Comparison of ENCODE assay signal across 30 mouse cellular contexts in the genomic region with DNA sequence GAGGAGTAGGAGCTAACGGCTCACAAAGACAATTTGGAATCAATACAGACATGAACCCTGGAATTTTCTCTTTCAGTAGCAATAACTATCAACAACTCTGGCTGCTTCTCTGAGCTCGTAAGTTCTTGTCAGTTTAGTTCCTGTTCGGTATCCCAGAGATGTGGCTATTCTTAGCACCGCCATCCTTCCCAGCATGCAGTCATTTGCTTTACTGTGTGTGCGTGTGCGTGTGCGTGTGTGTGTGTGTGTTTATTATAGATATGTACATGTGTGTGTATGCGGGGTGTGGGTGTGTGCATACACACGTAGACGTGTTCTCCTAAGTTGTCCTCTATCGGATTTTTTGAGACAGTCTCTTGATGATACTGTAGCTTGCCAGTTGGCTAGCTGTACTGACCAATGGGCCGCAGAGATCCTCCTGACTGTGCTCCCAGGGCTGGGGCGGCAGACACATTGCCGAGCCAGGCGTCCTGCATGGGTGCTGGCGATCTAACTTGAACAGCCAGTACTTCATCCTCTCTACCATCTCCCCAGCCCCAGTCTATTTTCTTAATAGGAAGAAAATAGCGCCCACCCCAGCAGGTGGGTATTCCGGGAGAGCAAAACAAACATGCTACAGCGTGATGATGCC.
DNase-seq lines count a peak whose midpoint lies in the region; ATAC-seq and TF ChIP-seq lines count a peak whose summit lies in the region.
"Had no signal": no experiment of that assay in that cellular context is flagged by ENCODE, and none has a peak within 500 bp of the region (broad histone marks: within the 10 kb centered on the region; RNA-seq: fewer than 3 reads in every experiment).

No protein-coding gene starts in this region.

- H3K36me3 ChIP-seq in heart, embryonic 11.5 days (ENCODE audit: control insufficient read depth, insufficient read depth, low read length) = no peaks in the 10 kb centered on the region
- no peaks in the 10 kb centered on the region for H3K36me3 ChIP-seq in heart, embryonic 14.5 days (ENCODE audit: control insufficient read depth, insufficient read depth, low read length)
- H3K36me3 ChIP-seq in liver, embryonic 12.5 days = no peaks in the 10 kb centered on the region
- H3K36me3 ChIP-seq: embryonic facial prominence, embryonic 10.5 days; embryonic facial prominence, embryonic 15.5 days; intestine, embryonic 15.5 days; midbrain, embryonic 13.5 days; neural tube, embryonic 13.5 days had no signal

- H3K4me1 ChIP-seq in heart, embryonic 11.5 days (ENCODE audit: control insufficient read depth, insufficient read depth, low read length) = peaks cover 8% of the 10 kb centered on the region
- H3K4me1 ChIP-seq in cortical plate, adult 2 months (ENCODE audit: control insufficient read depth, insufficient read depth, low read length) = peaks cover 29% of the 10 kb centered on the region
- peaks cover 10 to 11% of the 10 kb centered on the region in 2 experiments for H3K4me1 ChIP-seq in heart, embryonic 14.5 days (ENCODE audit: control insufficient read depth in 2 of 2, insufficient read depth in 2 of 2, low read length in 2 of 2)
- peaks cover 4% of the 10 kb centered on the region; the same call in 1 of the 2 replicates for H3K4me1 ChIP-seq in liver, embryonic 12.5 days
- H3K4me1 ChIP-seq: embryonic facial prominence, embryonic 15.5 days; forebrain, embryonic 13.5 days; intestine, embryonic 15.5 days; midbrain, embryonic 13.5 days had no signal

- no peak for TF ChIP-seq CTCF in cortical plate, adult 2 months (IDR thresholded peaks at IDR 0.05; ENCODE audit: extremely low read depth, insufficient read depth, low read length)

- WGBS in heart, embryonic 11.5 days (ENCODE audit: insufficient replicate concordance) = 63% methylated on average over 19 of the region's 19 CpGs
- 49% methylated on average over 19 of the region's 19 CpGs for WGBS in heart, embryonic 14.5 days
- 71% methylated on average over 19 of the region's 19 CpGs for WGBS in liver, embryonic 12.5 days (ENCODE audit: insufficient replicate concordance)

- intact Hi-C loops in heart, postnatal 36 days (cut with DNase I) = no loop called here
- intact Hi-C loops in heart, postnatal 25 days (cut with DNase I) = no loop called here

- H3K4me2 ChIP-seq in heart, embryonic 11.5 days = peak overlapping the region; percentile 38
- H3K4me2 ChIP-seq in heart, embryonic 14.5 days (ENCODE audit: low read length) = peak overlapping the region; percentile 41
- no peak overlapping the region for H3K4me2 ChIP-seq in liver, embryonic 12.5 days
- H3K4me2 ChIP-seq: embryonic facial prominence, embryonic 15.5 days; forebrain, embryonic 13.5 days; intestine, embryonic 15.5 days; midbrain, embryonic 13.5 days; neural tube, embryonic 13.5 days had no signal

- H3K9ac ChIP-seq in heart, embryonic 11.5 days (ENCODE audit: low read depth, low read length) = no peak overlapping the region
- peak overlapping the region; percentile 54; the same call in 1 of the 2 replicates for H3K9ac ChIP-seq in heart, embryonic 14.5 days (ENCODE audit: low read length)
- H3K9ac ChIP-seq in liver, embryonic 12.5 days = no peak overlapping the region
- H3K9ac ChIP-seq: embryonic facial prominence, embryonic 15.5 days; forebrain, embryonic 13.5 days; intestine, embryonic 15.5 days; liver, embryonic 14.5 days; midbrain, embryonic 13.5 days; neural tube, embryonic 13.5 days had no signal

- H3K9me3 ChIP-seq in heart, embryonic 11.5 days (replicated peaks; ENCODE audit: control insufficient read depth, low read length) = no peaks in the 10 kb centered on the region
- no peaks in the 10 kb centered on the region for H3K9me3 ChIP-seq in heart, embryonic 14.5 days (ENCODE audit: control insufficient read depth, low read length)
- H3K9me3 ChIP-seq in liver, embryonic 12.5 days (replicated peaks) = no peaks in the 10 kb centered on the region
- H3K9me3 ChIP-seq: embryonic facial prominence, embryonic 10.5 days; embryonic facial prominence, embryonic 15.5 days; forebrain, embryonic 13.5 days; intestine, embryonic 15.5 days; midbrain, embryonic 13.5 days; neural tube, embryonic 13.5 days had no signal

- H3K27me3 ChIP-seq in heart, embryonic 11.5 days (ENCODE audit: control insufficient read depth, insufficient read depth, low read length) = no peaks in the 10 kb centered on the region
- H3K27me3 ChIP-seq in heart, embryonic 14.5 days (ENCODE audit: control insufficient read depth, insufficient read depth, low read length) = no peaks in the 10 kb centered on the region
- no peaks in the 10 kb centered on the region for H3K27me3 ChIP-seq in liver, embryonic 12.5 days (replicated peaks)
- H3K27me3 ChIP-seq: embryonic facial prominence, embryonic 15.5 days; forebrain, embryonic 13.5 days; intestine, embryonic 15.5 days; midbrain, embryonic 13.5 days; neural tube, embryonic 13.5 days had no signal

- H3K4me3 ChIP-seq in heart, embryonic 11.5 days (ENCODE audit: low read depth, low read length) = no peak overlapping the region
- no peak overlapping the region for H3K4me3 ChIP-seq in cortical plate, adult 2 months (ENCODE audit: insufficient read depth, low read length)
- no peak overlapping the region; a peak in 1 of 4 replicates for H3K4me3 ChIP-seq in heart, embryonic 14.5 days (ENCODE audit: control insufficient read depth in 1 of 2, insufficient read depth in 1 of 2, low read depth in 1 of 2, low read length in 2 of 2)
- H3K4me3 ChIP-seq in liver, embryonic 12.5 days = no peak overlapping the region
- H3K4me3 ChIP-seq: embryonic facial prominence, embryonic 10.5 days; embryonic facial prominence, embryonic 15.5 days; forebrain, embryonic 13.5 days; gastrocnemius, adult 2 months; heart, adult 2 months; intestine, embryonic 15.5 days; midbrain, embryonic 13.5 days; neural tube, embryonic 13.5 days had no signal

- no peak for TF ChIP-seq POLR2A in cortical plate, adult 2 months (IDR thresholded peaks at IDR 0.05; ENCODE audit: extremely low read depth, insufficient read depth, low read length)

- no peak for ATAC-seq in heart, embryonic 11.5 days (replicated peaks; ENCODE audit: insufficient number of reproducible peaks, low FRiP score, low TSS enrichment)
- no peak for ATAC-seq in heart, embryonic 14.5 days (ENCODE audit: insufficient number of reproducible peaks, insufficient read depth, low FRiP score, low read depth)
- ATAC-seq in liver, embryonic 12.5 days = no peak
- ATAC-seq: CD4-positive, CD25-positive, alpha-beta regulatory T cell, adult 4 months; forebrain, embryonic 13.5 days; hindbrain, postnatal 0 days; intestine, embryonic 15.5 days; midbrain, embryonic 13.5 days had no signal

- 0 out of 2 replicates have a peak overlapping the region, but pooled peaks have one; percentile 54 for H3K27ac ChIP-seq in heart, embryonic 11.5 days (ENCODE audit: low read depth, low read length)
- H3K27ac ChIP-seq in cortical plate, adult 2 months (ENCODE audit: insufficient read depth, low read length) = 0 out of 2 replicates have a peak overlapping the region, but pooled peaks have one; percentile 18
- peak overlapping the region in 1 of 2 experiments; percentile 44; a peak in 2 of 4 replicates for H3K27ac ChIP-seq in heart, embryonic 14.5 days (replicated peaks in 1 of 2; ENCODE audit: control insufficient read depth in 1 of 2, insufficient read depth in 1 of 2, low read depth in 2 of 2, low read length in 2 of 2)
- H3K27ac ChIP-seq in liver, embryonic 12.5 days = no peak overlapping the region
- H3K27ac ChIP-seq: embryonic facial prominence, embryonic 10.5 days; embryonic facial prominence, embryonic 15.5 days; forebrain, embryonic 13.5 days; gastrocnemius, adult 2 months; heart, adult 2 months; hindbrain, postnatal 0 days; intestine, embryonic 15.5 days; liver, embryonic 14.5 days; macrophage; midbrain, embryonic 13.5 days; neural tube, embryonic 13.5 days had no signal

- no peak for DNase-seq in heart, postnatal 36 days
- peak; percentile 23 for DNase-seq in heart, postnatal 25 days (ENCODE audit: low spot score)
- no peak for DNase-seq in urinary bladder, postnatal 36 days (ENCODE audit: low spot score in 2 of 2)
- DNase-seq: adrenal gland, postnatal 36 days; cerebellum, adult 2 months; cerebellum, postnatal 14 days; gastrocnemius, adult 2 months; gastrocnemius, postnatal 36 days; kidney, adult 9 months; kidney, postnatal 10 days; left cerebral cortex, postnatal 4 days; lung, adult 2 months; lung, postnatal 10 days; thymus, adult 2 months; thymus, postnatal 36 days had no signal
